Mouse (Mus musculus) ovary, adult 2 months (tissue): ENCODE results near the gene Btbd35f3. TPM values are rescaled to one million over a fixed set of nuclear protein-coding genes. Genes with fewer than 3 reads are reported as not detected.

ENCODE experiments used
- polyA plus RNA-seq: library from polyadenylated mRNA; depleted of rRNA; stranded (reverse); fragments of >200 nt; gene quantifications from 2 replicates; pipeline ENCODE4 v1.2.3, GENCODE M21; 2012; rRNA removed

Gene Btbd35f3
- not detected in 2 replicates for polyA plus RNA-seq

DNA sequence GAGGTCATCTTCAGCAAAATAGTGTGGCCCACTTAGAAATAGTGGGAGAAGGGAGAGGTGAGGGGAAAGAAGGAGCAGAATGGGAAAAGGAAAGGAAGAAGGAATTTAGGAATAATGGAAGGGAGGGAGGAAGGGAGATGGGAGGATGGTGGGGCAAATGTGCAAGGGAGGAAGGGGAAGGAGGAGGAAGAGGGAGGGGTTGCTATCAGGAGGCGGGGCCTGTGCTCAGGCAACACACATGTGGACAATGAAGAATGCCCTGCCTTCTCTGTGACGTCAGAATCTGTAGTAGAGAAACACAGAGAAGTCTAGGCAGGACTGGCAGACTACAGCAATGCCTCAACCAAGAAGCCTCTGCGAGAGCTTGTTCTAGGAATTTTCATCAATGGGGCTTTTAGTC is at the start of gene Btbd35f3:
Gene Btbd35f3, plus strand, starts transcription at position 301 of the 400 bp plus-strand sequence.

Other genes with a start within 250 kb of the Btbd35f3 start
- not detected in 2 replicates for gene Btbd35f16, start 80.7 kb upstream of the Btbd35f3 start, polyA plus RNA-seq
- not detected in 2 replicates for gene Btbd35f28, start 158.9 kb downstream of the Btbd35f3 start, polyA plus RNA-seq